Mouse (Mus musculus) c-Kit-positive CD71-positive TER-119-negative erythroid progenitor cells, embryonic 14.5 days (primary cell): Measurements from ENCODE around the gene 1700029P11Rik.
"Not testable (repeated sequence)": the region's sequence is repeated elsewhere in the genome, so short reads cannot be mapped to it uniquely, and the experiment has no call there.

Source experiments
- DNase-seq: peaks from one replicate; pipeline ENCODE4 v3.0.0-alpha.2; 2013; ENCODE audit warnings: low read depth

Gene 1700029P11Rik

DNA sequence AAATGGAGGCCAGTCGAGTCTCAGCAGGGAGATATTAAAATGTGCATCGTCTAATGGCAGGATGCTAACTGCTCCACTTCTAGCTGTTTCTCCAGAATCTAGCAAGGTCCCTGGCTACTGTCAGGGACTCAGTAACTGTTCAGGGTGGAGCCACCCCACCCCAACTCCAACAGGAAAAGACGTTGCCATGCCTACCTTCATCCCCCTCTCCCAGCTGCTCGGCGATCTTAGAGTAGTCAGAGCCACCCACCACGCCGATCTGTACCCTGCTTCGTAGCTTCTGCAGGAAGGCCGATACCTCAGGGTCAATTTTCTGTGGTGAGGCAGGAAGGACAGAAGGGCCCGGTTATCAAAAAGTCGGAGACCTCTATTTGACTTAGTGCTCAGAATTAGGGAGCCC lies 22.7 kb upstream of the 1700029P11Rik start:
- no peak for DNase-seq

GRCm38 (mm10) chr15:81958906-81959305 lies 21.4 kb upstream of the 1700029P11Rik start:
- DNase-seq = no peak

DNA sequence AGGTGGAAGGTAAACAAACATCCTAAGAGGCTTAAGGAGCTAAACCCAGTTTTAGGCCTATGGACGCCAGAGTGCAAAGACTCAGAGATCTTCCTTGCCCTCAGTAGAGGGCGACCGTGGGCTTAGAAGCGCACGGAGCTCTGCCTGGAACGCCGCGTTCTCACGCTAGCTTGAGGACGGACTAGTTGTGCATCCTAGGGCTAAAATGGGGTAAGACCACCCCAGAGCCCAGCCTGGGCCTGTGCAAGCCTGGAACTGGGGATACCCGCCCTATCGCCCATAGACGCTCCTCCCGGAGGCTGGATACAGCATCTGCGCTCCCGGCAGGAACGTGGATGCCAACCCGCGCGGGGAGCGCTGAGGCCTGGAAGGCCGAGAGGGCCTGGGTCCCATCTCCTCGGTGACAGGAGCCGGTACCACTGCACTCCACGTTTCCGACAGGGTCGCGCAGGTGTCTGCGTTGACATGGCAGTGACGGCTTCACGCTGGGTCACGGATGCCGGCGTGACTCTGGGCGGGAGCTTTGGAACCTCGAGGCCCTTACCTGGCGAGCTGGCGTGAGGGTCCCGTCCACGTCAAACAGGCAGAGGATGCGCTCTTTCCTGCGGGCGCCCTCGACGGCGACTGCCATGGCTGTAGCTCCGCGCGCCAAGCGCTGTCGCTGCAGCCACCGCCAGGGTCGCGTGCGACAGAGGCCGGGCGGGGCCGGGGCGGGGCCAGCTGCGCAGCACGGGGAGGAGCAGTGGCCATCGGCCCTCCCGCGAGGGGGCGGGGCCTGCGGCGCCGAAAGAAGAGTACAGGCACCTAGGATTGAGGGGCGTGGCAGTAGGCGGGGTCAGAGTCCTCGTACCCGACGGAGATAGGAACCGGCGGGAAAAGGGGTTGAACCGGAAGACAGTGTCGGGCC lies 19.9 kb upstream of the 1700029P11Rik start, which contains the start of gene Pmm1:
Gene Pmm1 (minus strand): TSS at position 760 of the 907 bp plus-strand sequence.
- DNase-seq = peak; percentile 98

DNA sequence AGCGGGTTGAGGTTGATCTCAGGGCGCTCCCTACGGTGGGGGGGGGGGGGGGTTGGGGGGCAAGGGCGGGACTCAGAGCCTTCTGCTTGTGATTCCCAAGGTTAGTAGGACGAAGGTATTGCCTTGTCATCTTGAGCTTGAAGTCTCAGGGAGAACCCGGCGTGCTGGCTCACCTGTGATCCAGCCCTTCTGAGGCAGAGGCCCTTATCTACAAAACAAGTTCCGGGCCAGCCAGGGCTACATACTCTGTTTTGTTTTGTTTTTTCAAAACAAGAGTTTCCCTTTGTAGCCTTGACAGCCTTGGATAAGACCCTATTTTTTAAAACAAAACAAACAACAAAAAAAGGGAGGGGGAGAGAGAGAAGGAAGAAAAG lies 19.3 kb upstream of the 1700029P11Rik start:
- no peak for DNase-seq

DNA sequence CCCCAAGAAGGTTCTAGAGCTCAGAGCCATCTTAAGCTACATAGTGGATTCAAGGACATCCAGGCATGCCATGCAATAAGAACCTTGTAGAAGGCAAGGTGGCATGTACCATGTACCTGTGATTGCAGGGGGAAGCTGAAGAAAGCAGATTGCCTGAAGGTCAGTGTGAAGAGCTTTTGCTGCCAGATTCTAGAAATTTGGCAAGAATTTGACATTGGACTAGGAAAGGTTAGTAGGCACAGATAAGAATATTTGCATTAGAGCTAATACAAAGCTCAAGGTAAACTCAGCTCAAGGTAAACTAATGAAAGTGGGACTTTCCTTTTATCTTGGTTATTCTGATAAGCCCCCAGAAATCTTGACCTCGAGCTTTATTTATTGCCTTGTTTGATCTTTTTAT lies 16.1 kb upstream of the 1700029P11Rik start:
- DNase-seq = no peak

GRCm38 (mm10) chr15:81964980-81965545 lies 15.3 kb upstream of the 1700029P11Rik start:
- no peak for DNase-seq

DNA sequence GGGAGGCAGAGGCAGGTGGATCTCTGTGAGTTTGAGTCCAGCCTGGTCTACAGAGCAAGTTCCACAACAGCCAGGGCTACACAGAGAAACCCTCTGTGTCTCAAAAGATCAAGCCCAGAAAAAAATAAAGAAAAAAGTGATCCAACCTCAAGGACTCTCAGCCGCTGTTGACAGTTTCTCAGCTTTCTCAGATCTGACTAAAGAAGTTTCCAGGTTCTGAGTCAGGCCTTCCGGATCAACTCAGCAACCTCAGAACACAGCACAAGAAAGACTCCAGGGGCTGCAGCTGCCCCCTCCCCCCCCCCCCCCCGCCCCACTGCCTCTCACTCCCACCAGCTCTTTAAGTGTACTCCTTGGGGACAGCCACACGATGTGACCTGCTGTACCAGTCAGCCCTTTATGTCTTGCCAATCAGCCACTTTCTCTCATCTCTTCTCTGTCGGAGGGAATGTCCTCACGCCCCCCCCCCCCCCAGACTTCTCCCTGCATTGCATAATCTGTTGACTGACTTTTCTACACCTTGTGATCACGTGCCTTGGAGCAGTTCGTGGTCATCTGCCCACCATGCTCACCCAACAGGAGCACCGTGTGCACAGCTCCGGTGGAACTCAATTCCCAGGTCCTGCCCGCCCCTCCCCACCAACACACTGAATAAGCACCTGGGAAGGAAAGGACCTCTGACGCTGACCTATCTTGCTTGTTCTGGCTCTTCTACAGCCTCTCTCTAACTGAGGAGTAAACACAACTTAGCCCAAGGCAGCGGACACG lies 14.1 kb upstream of the 1700029P11Rik start:
- no peak for DNase-seq

GRCm38 (mm10) chr15:81967821-81968220 lies 12.5 kb upstream of the 1700029P11Rik start:
- no peak for DNase-seq

GRCm38 (mm10) chr15:81968447-81968846 lies 11.9 kb upstream of the 1700029P11Rik start:
- no peak for DNase-seq

GRCm38 (mm10) chr15:81969173-81969572 lies 11.2 kb upstream of the 1700029P11Rik start:
- no peak for DNase-seq

GRCm38 (mm10) chr15:81969635-81970034 lies 10.7 kb upstream of the 1700029P11Rik start:
- DNase-seq = not testable (repeated sequence)

GRCm38 (mm10) chr15:81970498-81970897 lies 9.8 kb upstream of the 1700029P11Rik start:
- DNase-seq = not testable (repeated sequence)

DNA sequence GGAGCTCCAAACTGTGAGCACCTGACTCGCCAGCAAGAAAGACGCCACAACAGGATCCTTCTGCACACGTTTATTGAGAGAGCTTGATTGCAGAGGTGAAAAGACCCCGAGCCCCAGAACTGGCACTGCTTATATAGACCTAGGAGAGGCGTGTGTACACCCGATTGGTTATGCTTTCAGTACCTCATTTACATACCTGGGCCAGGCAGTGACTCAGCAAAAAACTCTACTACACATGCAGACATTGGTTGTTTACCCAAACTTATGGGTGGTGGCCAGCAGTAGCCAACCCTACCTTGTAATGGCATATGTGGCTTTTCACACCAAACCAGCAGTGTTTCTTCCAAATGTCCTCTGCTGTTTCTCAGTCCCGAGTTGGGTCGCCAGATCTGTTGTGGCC lies 5.2 kb upstream of the 1700029P11Rik start:
- not testable (repeated sequence) for DNase-seq

DNA sequence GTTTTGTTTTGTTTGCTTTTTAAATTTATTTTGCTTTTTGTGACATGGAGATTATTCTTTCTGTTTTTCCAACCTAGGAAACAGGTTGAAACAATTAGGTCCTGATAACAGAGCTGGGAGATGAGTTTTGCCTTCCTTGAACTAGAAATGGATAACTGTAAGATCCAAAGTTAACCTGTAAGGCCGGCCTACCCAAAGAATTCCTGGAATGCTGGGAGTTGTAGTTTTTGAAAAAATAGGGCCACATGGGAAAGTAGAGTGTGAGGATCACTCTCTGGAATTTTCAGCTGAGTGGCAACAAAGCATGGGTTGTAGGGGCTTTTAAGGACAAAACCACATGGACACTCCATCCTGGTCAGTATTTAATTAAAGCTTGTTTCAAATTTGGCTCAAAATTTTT lies 1.8 kb downstream of the 1700029P11Rik start:
- no peak for DNase-seq

DNA sequence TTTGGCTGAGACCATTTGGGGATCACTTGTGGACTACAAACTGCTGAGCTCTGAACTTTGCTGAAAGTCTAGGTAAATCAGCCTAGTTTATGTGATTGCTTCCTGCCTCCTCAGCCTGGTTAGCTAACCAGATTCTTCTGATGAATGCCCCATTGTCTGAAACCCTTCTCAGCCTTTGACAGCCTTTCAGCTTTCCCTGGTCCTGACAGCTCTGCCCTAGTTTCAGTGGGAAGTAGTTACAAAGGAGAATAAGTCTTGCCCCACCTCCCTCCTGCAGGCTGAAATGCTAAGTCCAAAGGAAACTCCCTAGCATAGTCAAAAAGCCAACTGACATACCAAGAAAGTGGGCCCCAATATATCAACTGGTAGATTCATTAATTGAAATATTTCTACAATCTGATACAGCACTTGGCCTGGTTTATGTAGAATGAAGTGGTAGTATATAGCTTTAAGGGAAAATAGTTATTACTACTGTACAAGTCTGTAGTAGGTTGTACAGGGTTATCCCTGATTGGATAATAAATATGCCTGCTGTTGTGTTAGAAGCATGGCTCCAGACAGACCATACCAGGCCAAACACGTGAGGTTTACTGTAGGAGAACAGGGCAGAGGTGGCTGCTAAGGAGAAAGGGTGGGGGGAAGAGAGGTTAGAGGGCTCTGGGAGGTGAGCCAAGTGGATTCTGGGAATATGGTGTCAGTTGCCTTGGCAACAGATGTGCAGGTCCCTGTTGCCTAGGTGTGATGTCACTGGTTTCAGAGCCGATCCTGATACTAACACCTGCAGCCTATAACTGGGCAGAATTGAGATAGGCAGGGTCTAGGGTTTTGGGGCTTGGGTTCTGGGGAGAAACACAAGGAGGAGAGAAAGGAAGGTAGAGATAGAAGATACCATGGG lies 5.2 kb downstream of the 1700029P11Rik start:
- no peak for DNase-seq

GRCm38 (mm10) chr15:81987646-81988045 lies 7.3 kb downstream of the 1700029P11Rik start, which contains the start of gene Xrcc6:
Gene Xrcc6 (plus strand): TSS chr15:81987835.
- no peak for DNase-seq

DNA sequence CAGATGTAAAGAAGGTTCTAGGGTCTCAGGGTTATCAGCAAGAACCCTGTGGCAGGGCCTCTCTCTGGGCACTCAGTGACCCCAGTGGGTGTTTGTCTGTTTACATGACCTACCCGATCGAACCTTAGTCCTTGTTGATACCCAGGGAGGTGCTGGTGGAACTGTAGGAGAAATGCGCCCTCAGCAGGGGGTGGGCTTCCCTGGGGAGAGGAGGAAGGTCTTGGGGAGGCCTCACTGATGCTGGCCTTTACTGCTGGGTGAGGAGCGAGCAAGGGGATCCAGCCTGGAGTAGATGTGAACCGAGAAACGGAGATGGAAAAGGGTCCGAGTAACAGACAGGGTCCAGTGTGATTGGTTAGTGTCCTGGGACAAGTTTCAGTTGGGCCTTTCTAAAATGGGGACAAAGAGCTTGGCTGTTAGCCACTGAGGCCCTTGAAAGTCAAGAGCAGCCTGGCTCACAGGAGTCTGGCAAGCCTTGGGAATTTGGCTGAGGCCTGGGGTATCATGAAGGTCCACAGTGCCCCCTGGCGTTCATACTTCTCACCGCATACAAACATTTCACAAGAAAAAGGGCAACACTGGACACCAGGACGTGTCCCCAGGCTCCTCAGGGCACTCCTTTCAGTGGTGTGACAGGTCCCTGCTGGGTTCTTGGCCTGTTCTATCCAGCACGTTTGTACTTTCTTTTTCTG lies 9.2 kb downstream of the 1700029P11Rik start:
- peak; percentile 90 for DNase-seq

DNA sequence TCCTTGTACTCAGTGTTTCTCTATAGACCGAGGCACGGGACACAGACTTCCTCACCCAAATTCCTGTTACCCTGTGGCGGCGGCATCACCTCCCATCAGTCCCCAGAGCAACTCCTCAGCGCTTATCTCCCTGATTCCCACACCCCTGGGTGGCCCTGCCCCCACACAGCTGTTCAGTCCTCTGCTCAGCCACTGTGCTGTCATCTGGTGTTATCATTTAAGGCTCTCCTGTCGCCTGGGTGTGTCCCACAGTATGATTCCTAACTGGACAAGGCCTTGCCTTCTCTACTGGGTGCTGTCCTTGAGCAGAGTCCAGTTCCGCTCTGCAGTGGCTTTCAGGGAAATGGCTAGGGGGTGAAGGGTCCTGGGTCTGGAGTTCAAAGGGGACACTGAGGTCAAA lies 10.2 kb downstream of the 1700029P11Rik start:
- DNase-seq = peak; percentile 71

DNA sequence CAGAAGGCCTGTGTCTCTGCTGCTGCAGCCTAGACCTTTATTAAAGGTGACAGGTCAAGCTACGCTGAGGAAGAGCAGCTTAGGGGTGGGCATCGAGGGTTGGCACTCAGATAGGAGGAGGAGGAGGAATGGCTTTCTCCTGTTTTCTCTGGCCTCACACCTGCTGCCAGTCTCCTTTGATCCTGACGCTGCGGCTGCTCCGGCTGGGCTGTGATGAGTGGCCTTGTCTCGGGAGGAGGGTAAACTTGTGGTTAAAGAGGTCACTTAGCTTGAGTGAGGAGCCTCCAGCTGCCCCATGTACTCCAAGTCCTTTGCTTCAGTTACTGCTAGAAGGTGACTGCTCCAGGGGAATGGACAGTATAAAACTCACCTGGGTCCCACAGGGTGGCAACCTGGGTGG lies 13.7 kb downstream of the 1700029P11Rik start:
- DNase-seq = no peak

GRCm38 (mm10) chr15:82004257-82004656 lies 23.9 kb downstream of the 1700029P11Rik start:
- peak; percentile 70 for DNase-seq

DNA sequence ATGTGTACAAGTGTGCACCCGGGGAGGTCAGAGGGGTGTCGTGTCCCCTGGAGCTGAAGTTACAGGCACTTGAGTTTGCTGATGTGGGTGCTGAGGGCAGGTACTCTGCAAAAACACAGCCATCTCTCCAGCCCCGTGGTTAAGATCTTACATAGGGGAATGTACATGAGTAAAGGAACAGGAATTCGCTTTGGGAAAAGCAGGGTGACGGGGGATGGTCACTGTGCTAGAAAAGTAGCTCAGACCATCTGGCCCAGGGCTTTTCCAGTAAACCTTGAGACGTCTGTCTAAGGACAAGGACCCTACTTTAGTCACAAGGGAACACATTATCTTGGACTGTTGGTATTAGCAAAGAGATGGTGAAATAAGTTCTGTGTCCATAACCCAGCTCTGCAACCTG lies 31.6 kb downstream of the 1700029P11Rik start:
- DNase-seq = no peak
